In the genomic region with DNA sequence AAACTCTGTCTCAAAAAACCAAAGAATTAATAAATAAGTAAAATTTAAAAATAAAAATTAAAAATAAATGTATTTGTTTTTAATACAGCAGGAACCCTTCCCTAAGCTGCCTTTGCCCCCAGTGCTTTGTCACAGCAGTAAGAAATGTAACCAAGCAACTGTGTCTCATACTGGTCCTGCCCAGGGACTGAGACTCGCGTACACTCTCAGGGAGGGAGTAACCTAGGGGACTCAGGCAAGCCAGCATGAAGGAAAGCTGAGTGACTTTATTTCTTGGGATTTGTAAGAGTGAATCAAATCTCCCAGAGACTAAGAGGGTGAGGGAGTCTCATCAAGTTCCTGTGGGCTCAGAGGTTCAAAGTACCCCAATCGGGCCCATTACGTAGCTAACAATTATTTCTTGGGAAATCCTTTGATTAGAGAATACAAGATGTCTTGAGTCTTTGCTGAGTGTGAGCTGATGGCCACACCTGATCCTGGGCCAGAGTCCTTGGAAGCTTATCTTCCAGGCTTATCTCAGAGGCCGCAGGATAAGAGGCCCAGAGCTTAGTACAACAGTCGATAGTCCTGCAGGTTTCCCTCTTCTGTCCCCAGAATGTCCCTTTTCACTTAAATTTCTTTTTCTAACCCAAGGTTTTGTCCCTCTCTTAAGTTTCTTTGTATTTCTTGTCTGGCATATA, we compare ENCODE assay signal across 26 mouse cellular contexts.
"Had no signal": no experiment of that assay in that cellular context is flagged by ENCODE, and none has a peak within 500 bp of the region (broad histone marks: within the 10 kb centered on the region; RNA-seq: fewer than 3 reads in every experiment).

No protein-coding gene starts in this region.

- H3K9ac ChIP-seq: forebrain, postnatal 0 days; heart, embryonic 12.5 days; hindbrain, embryonic 12.5 days; hindbrain, embryonic 14.5 days; kidney, embryonic 15.5 days; limb, embryonic 12.5 days; liver, embryonic 12.5 days had no signal

- H3K36me3 ChIP-seq: heart, embryonic 10.5 days; heart, embryonic 12.5 days; kidney, embryonic 15.5 days; limb, embryonic 10.5 days; limb, embryonic 12.5 days; liver, embryonic 12.5 days had no signal

- H3K27ac ChIP-seq: gastrocnemius, adult 2 months; heart, embryonic 10.5 days; hindbrain, embryonic 10.5 days; hindbrain, embryonic 12.5 days; hindbrain, embryonic 14.5 days; kidney, embryonic 15.5 days; kidney, postnatal 0 days; left cerebral cortex, adult 2 months; limb, embryonic 10.5 days; limb, embryonic 12.5 days; liver, embryonic 12.5 days had no signal

- H3K4me3 ChIP-seq: gastrocnemius, adult 2 months; heart, embryonic 10.5 days; heart, embryonic 12.5 days; hindbrain, embryonic 10.5 days; hindbrain, embryonic 12.5 days; kidney, embryonic 15.5 days; left cerebral cortex, adult 2 months; limb, embryonic 10.5 days; limb, embryonic 12.5 days; liver, embryonic 12.5 days had no signal

- H3K4me2 ChIP-seq: heart, embryonic 12.5 days; hindbrain, embryonic 12.5 days; hindbrain, embryonic 14.5 days; kidney, embryonic 15.5 days; limb, embryonic 12.5 days; liver, embryonic 12.5 days had no signal

- H3K9me3 ChIP-seq: heart, embryonic 10.5 days; heart, embryonic 12.5 days; hindbrain, embryonic 10.5 days; hindbrain, embryonic 12.5 days; kidney, embryonic 15.5 days; limb, embryonic 10.5 days; limb, embryonic 12.5 days; liver, embryonic 12.5 days had no signal

- ATAC-seq: forebrain, postnatal 0 days; hindbrain, embryonic 16.5 days; inflammation-experienced regulatory T-cells, adult 6 months; liver, embryonic 12.5 days had no signal

- H3K27me3 ChIP-seq: hindbrain, embryonic 12.5 days; kidney, embryonic 15.5 days had no signal

- DNase-seq: forebrain, postnatal 0 days; gastrocnemius, adult 2 months; gastrocnemius, postnatal 10 days; gastrocnemius, postnatal 25 days; heart, adult 18-20 months; heart, postnatal 10 days; heart, postnatal 4 days; kidney, adult 11 months; kidney, adult 2 months; kidney, adult 9 months; kidney, postnatal 14 days; kidney, postnatal 36 days; liver had no signal
